Mouse (Mus musculus) hindbrain, postnatal 0 days (tissue): ENCODE results near the gene Gtf3c5. TPM values are rescaled to one million over a fixed set of nuclear protein-coding genes. Genes with fewer than 3 reads are reported as not detected.

Experiments used
- ATAC-seq: fragments of 200-750 bp; cut with Nextera tagmentation; 2 replicates; pipeline ENCODE4 v1.8.0; 2017; ENCODE audit warnings: mild to moderate bottlenecking, moderate TSS enrichment, moderate library complexity
- DNase-seq: peaks from one replicate; pipeline ENCODE4 v3.0.0-alpha.2; 2015; ENCODE audit warnings: low spot score
- H3K27ac ChIP-seq: fragments of 300-500 bp; sonication (generic); 2 replicates; pipeline ENCODE4 v1.5.1; 2014; ENCODE audit warnings: mild to moderate bottlenecking
- H3K27me3 ChIP-seq: fragments of 300-500 bp; sonication (generic); 2 replicates; pipeline ENCODE4 v1.6.1; 2014; ENCODE audit warnings: low read length, mixed read lengths; ENCODE audit not compliant: insufficient read depth
- H3K36me3 ChIP-seq: fragments of 300-500 bp; sonication (generic); 2 replicates; pipeline ENCODE4 v1.6.1; 2014; ENCODE audit warnings: low read length, mixed read lengths; ENCODE audit not compliant: insufficient read depth
- H3K4me1 ChIP-seq: fragments of 300-500 bp; sonication (generic); 2 replicates; pipeline ENCODE4 v1.6.1; 2014; ENCODE audit warnings: antibody characterized with exemption, low read length, mixed read lengths; ENCODE audit not compliant: insufficient read depth
- H3K4me2 ChIP-seq: fragments of 300-500 bp; sonication (generic); 2 replicates; pipeline ENCODE4 v1.6.1; 2014; ENCODE audit warnings: low read depth, mild to moderate bottlenecking, low read length, moderate library complexity, mixed read lengths
- H3K4me3 ChIP-seq: fragments of 300-500 bp; sonication (generic); 2 replicates; pipeline ENCODE4 v1.5.1; 2014; ENCODE audit warnings: low read length
- H3K9ac ChIP-seq: fragments of 300-500 bp; sonication (generic); replicated peaks from 2 replicates; pipeline ENCODE4 v1.6.1; 2014; ENCODE audit warnings: mild to moderate bottlenecking, low read length, moderate library complexity, mixed read lengths
- H3K9me3 ChIP-seq: fragments of 300-500 bp; sonication (generic); 2 replicates; pipeline ENCODE4 v1.6.1; 2016; ENCODE audit warnings: low read length, mixed read lengths
- CTCF ChIP-seq: IDR thresholded peaks from 2 replicates; pipeline ENCODE4 v1.5.1; 2016; ENCODE audit warnings: antibody characterized with exemption, control low read depth, low read depth
- WGBS: fragments of 180-500 bp; shearing (Covaris S2); extraction: QIAGEN DNeasy Blood & Tissue Kit; methylation state at CpG from one replicate; pipeline ENCODE4 v1.1.7; 2014; 5-methylcytosine and 5-hydroxymethylcytosine counted together
- polyA plus RNA-seq: library from polyadenylated mRNA; unstranded; fragments of >200 nt; fragmentation: Nextera tagmentation; extraction: Ambion mirVana; gene quantifications from 2 replicates; pipeline ENCODE4 v1.2.1, GENCODE M21; 2015
- total RNA-seq: library from RNA; depleted of rRNA; stranded (reverse); fragments of >200 nt; gene quantifications from 2 replicates; pipeline ENCODE4 v1.2.3, GENCODE M21; 2014

The Gtf3c5 gene
- total and polyA plus RNA-seq, 2 experiments from 2014 or later: 23.1 to 29.5 TPM

GRCm38 (mm10) chr2:28525219-28525942 lies 58.2 kb downstream of the Gtf3c5 start:
- DNase-seq (peak; percentile 56), ATAC-seq (peak; percentile 43)
- Histone ChIP-seq H3K27ac (peak overlapping the region; percentile 76), H3K4me1 (peaks cover 56% of the 10 kb centered on the region), H3K4me3 (no peak overlapping the region), H3K4me2 (no peak overlapping the region; the same call in 1 of the 2 replicates), H3K9me3 (no peaks in the 10 kb centered on the region), H3K9ac (no peak overlapping the region), H3K27me3 (no peaks in the 10 kb centered on the region), H3K36me3 (no peaks in the 10 kb centered on the region)
- no peak for TF ChIP-seq CTCF
- 15% methylated on average over 11 of the region's 11 CpGs for WGBS

- no peak for TF ChIP-seq CTCF
- no peak overlapping the region for H3K4me3 ChIP-seq
These were observed 59.1 kb downstream of the Gtf3c5 start for GRCm38 (mm10) chr2:28524406-28524805.

GRCm38 (mm10) chr2:28523643-28524117 lies 59.9 kb downstream of the Gtf3c5 start:
- no peak overlapping the region; the same call in 1 of the 2 replicates for H3K9ac ChIP-seq
- peak; percentile 92 for DNase-seq

More at GRCm38 (mm10) chr2:28524406-28524805, 59.1 kb downstream of the Gtf3c5 start:
- Histone ChIP-seq H3K27me3 (no peaks in the 10 kb centered on the region), H3K36me3 (no peaks in the 10 kb centered on the region), H3K9ac (no peak overlapping the region), H3K4me2 (no peak overlapping the region), H3K4me1 (peaks cover 48% of the 10 kb centered on the region), H3K27ac (peak overlapping the region; percentile 70; the same call in 1 of the 2 replicates), H3K9me3 (no peaks in the 10 kb centered on the region)
- ATAC-seq (no peak), DNase-seq (no peak)
- WGBS: 79% methylated on average over 10 of the region's 10 CpGs

GRCm38 (mm10) chr2:28522166-28522565 lies 61.4 kb downstream of the Gtf3c5 start:
- ATAC-seq (no peak), DNase-seq (no peak)
- Histone ChIP-seq H3K36me3 (no peaks in the 10 kb centered on the region), H3K4me3 (no peak overlapping the region), H3K4me1 (peaks cover 44% of the 10 kb centered on the region), H3K27me3 (no peaks in the 10 kb centered on the region), H3K9ac (no peak overlapping the region; the same call in 1 of the 2 replicates), H3K9me3 (no peaks in the 10 kb centered on the region), H3K4me2 (no peak overlapping the region), H3K27ac (peak overlapping the region; percentile 75)
- 62% methylated on average over 4 of the region's 4 CpGs for WGBS
- no peak for TF ChIP-seq CTCF

More at GRCm38 (mm10) chr2:28523643-28524117, 59.9 kb downstream of the Gtf3c5 start:
- TF ChIP-seq CTCF: 0 out of 2 replicates have a peak, but pooled peaks have one; percentile 3
- H3K27ac ChIP-seq: peak overlapping the region; percentile 70
- no peak overlapping the region for H3K4me3 ChIP-seq
- H3K4me1 ChIP-seq: peaks cover 46% of the 10 kb centered on the region
- H3K36me3 ChIP-seq: no peaks in the 10 kb centered on the region
- H3K9me3 ChIP-seq: no peaks in the 10 kb centered on the region
- 5% methylated on average over 5 of the region's 5 CpGs for WGBS
- H3K4me2 ChIP-seq: no peak overlapping the region
- peak; percentile 85 for ATAC-seq
- H3K27me3 ChIP-seq: no peaks in the 10 kb centered on the region

- H3K4me1 ChIP-seq: peaks cover 46% of the 10 kb centered on the region
- no peaks in the 10 kb centered on the region for H3K9me3 ChIP-seq
- DNase-seq: peak; percentile 72
- H3K36me3 ChIP-seq: no peaks in the 10 kb centered on the region
- H3K9ac ChIP-seq: no peak overlapping the region
- no peak overlapping the region for H3K4me3 ChIP-seq
- H3K4me2 ChIP-seq: no peak overlapping the region
- peak; percentile 69 for ATAC-seq
- TF ChIP-seq CTCF: no peak
- 55% methylated on average over 6 of the region's 6 CpGs for WGBS
- H3K27me3 ChIP-seq: no peaks in the 10 kb centered on the region
- peak overlapping the region; percentile 75 for H3K27ac ChIP-seq
These were observed 61.9 kb downstream of the Gtf3c5 start for GRCm38 (mm10) chr2:28521571-28522151.

GRCm38 (mm10) chr2:28520581-28520980 lies 63.0 kb downstream of the Gtf3c5 start:
- no peaks in the 10 kb centered on the region for H3K27me3 ChIP-seq
- H3K4me1 ChIP-seq: peaks cover 50% of the 10 kb centered on the region
- H3K4me2 ChIP-seq: no peak overlapping the region
- no peak for TF ChIP-seq CTCF
- H3K9me3 ChIP-seq: no peaks in the 10 kb centered on the region
- no peak for DNase-seq
- peak overlapping the region; percentile 25 for H3K9ac ChIP-seq
- H3K27ac ChIP-seq: peak overlapping the region; percentile 75; the same call in 1 of the 2 replicates
- 39% methylated on average over 5 of the region's 5 CpGs for WGBS
- no peak overlapping the region for H3K4me3 ChIP-seq
- ATAC-seq: no peak
- no peaks in the 10 kb centered on the region for H3K36me3 ChIP-seq
